ENCODE assay signal across 21 mouse cellular contexts in genomic region chr7:105562317-105562716, GRCm38 (mm10). TPM values are rescaled to one million over a fixed set of nuclear protein-coding genes. Genes with fewer than 3 reads are reported as not detected.
A peak's percentile ranks its signal among the peaks of the same experiment; 100 is the strongest.
DNase-seq lines count a peak whose midpoint lies in the region; ATAC-seq lines count a peak whose summit lies in the region.
"Had no signal": no experiment of that assay in that cellular context is flagged by ENCODE, and none has a peak within 500 bp of the region (broad histone marks: within the 10 kb centered on the region; RNA-seq: fewer than 3 reads in every experiment).

No protein-coding gene starts in this region.

- no peak overlapping the region for H3K9ac ChIP-seq in neural tube, embryonic 15.5 days (replicated peaks)
- H3K9ac ChIP-seq: embryonic facial prominence, embryonic 12.5 days; embryonic facial prominence, embryonic 15.5 days; hindbrain, embryonic 13.5 days had no signal

- H3K4me2 ChIP-seq in neural tube, embryonic 15.5 days: no peak overlapping the region
- H3K4me2 ChIP-seq: embryonic facial prominence, embryonic 12.5 days; embryonic facial prominence, embryonic 15.5 days; heart, embryonic 11.5 days; hindbrain, embryonic 13.5 days had no signal

- WGBS in neural tube, embryonic 15.5 days: 93% methylated on average over 3 of the region's 3 CpGs

- ATAC-seq in common myeloid progenitor, adult 5-6 weeks (replicated peaks; ENCODE audit: low read depth, poor library complexity, severe bottlenecking): peak; percentile 59
- peak; percentile 58 for ATAC-seq in megakaryocyte, adult 5-6 weeks (ENCODE audit: poor library complexity, severe bottlenecking)
- ATAC-seq in megakaryocyte-erythroid progenitor cell, adult 5-6 weeks (replicated peaks; ENCODE audit: low FRiP score, low TSS enrichment, poor library complexity, severe bottlenecking): no peak
- no peak for ATAC-seq in neural tube, embryonic 15.5 days (ENCODE audit: low FRiP score)
- ATAC-seq: forebrain, embryonic 14.5 days; hindbrain, embryonic 16.5 days; Patski had no signal

- H3K4me3 ChIP-seq in neural tube, embryonic 15.5 days (replicated peaks): no peak overlapping the region
- H3K4me3 ChIP-seq: embryonic facial prominence, embryonic 12.5 days; embryonic facial prominence, embryonic 15.5 days; hindbrain, embryonic 10.5 days; hindbrain, embryonic 13.5 days had no signal

- H3K27me3 ChIP-seq in neural tube, embryonic 15.5 days (replicated peaks): no peaks in the 10 kb centered on the region
- H3K27me3 ChIP-seq: embryonic facial prominence, embryonic 12.5 days; embryonic facial prominence, embryonic 15.5 days; hindbrain, embryonic 13.5 days; Patski had no signal

- no peaks in the 10 kb centered on the region for H3K9me3 ChIP-seq in neural tube, embryonic 15.5 days (replicated peaks)
- H3K9me3 ChIP-seq: embryonic facial prominence, embryonic 12.5 days; embryonic facial prominence, embryonic 15.5 days; hindbrain, embryonic 10.5 days; hindbrain, embryonic 13.5 days had no signal

- peaks cover 76% of the 10 kb centered on the region for H3K36me3 ChIP-seq in neural tube, embryonic 15.5 days

- H3K27ac ChIP-seq in neural tube, embryonic 15.5 days (replicated peaks): no peak overlapping the region
- H3K27ac ChIP-seq: embryonic facial prominence, embryonic 12.5 days; embryonic facial prominence, embryonic 15.5 days; hindbrain, embryonic 10.5 days; hindbrain, embryonic 13.5 days had no signal

- no peaks in the 10 kb centered on the region for H3K4me1 ChIP-seq in neural tube, embryonic 15.5 days
- H3K4me1 ChIP-seq: embryonic facial prominence, embryonic 12.5 days; embryonic facial prominence, embryonic 15.5 days; hindbrain, embryonic 10.5 days; hindbrain, embryonic 13.5 days had no signal

- DNase-seq in right cerebral cortex, postnatal 25 days: peak; percentile 2
- no peak for DNase-seq in right cerebral cortex, postnatal 10 days (ENCODE audit: low spot score in 2 of 2)
- no peak for DNase-seq in spleen, adult 18-20 months
- DNase-seq: adrenal gland, postnatal 10 days; adrenal gland, postnatal 36 days; gastrocnemius, postnatal 25 days had no signal

RNA-seq across cellular contexts. Expression of gene Smpd1, which starts 8.2 kb away (rescaled TPM):
- total RNA-seq in common myeloid progenitor, adult 5-6 weeks (2017): 22.7 and 28.7 TPM in 2 replicates
- total RNA-seq in megakaryocyte, adult 5-6 weeks (2015): 25.8 and 26.1 TPM in 2 replicates
- 24.7 and 33.3 TPM in 2 replicates for total RNA-seq in megakaryocyte, adult 5-6 weeks (2017)
- 17.5 and 17.6 TPM in 2 replicates for total RNA-seq in megakaryocyte-erythroid progenitor cell, adult 5-6 weeks (2014; fragmentation: Nextera tagmentation)
- total RNA-seq in megakaryocyte-erythroid progenitor cell, adult 5-6 weeks (2017): 17.1 and 20.1 TPM in 2 replicates
- polyA plus RNA-seq in neural tube, embryonic 15.5 days (2015; fragmentation: Nextera tagmentation; extraction: Ambion mirVana): 83.2 and 91.4 TPM in 2 replicates

RNA-seq across cellular contexts. Expression of gene Apbb1, which starts 19.1 kb away (rescaled TPM):
- total RNA-seq in common myeloid progenitor, adult 5-6 weeks (2017): 0.64 TPM in 1 of 2 replicates, not detected in the other
- total RNA-seq in megakaryocyte, adult 5-6 weeks (2015): 1.6 and 1.9 TPM in 2 replicates
- total RNA-seq in megakaryocyte, adult 5-6 weeks (2017): 3.7 and 9.5 TPM in 2 replicates
- not detected in 2 replicates for total RNA-seq in megakaryocyte-erythroid progenitor cell, adult 5-6 weeks (2014; fragmentation: Nextera tagmentation)
- total RNA-seq in megakaryocyte-erythroid progenitor cell, adult 5-6 weeks (2017): 0.56 TPM in 1 of 2 replicates, not detected in the other
- 248 and 299 TPM in 2 replicates for polyA plus RNA-seq in neural tube, embryonic 15.5 days (2015; fragmentation: Nextera tagmentation; extraction: Ambion mirVana)

RNA-seq across cellular contexts. Expression of gene Hpx, which starts 37.6 kb away (rescaled TPM):
- total RNA-seq in common myeloid progenitor, adult 5-6 weeks (2017): not detected in 2 replicates
- total RNA-seq in megakaryocyte, adult 5-6 weeks (2015): not detected in 2 replicates
- total RNA-seq in megakaryocyte, adult 5-6 weeks (2017): 0.29 TPM in 1 of 2 replicates, not detected in the other
- not detected in 2 replicates for total RNA-seq in megakaryocyte-erythroid progenitor cell, adult 5-6 weeks (2014; fragmentation: Nextera tagmentation)
- not detected in 2 replicates for total RNA-seq in megakaryocyte-erythroid progenitor cell, adult 5-6 weeks (2017)
- polyA plus RNA-seq in neural tube, embryonic 15.5 days (2015; fragmentation: Nextera tagmentation; extraction: Ambion mirVana): 0.36 and 0.59 TPM in 2 replicates
- total RNA-seq: gastrocnemius, postnatal 25 days; heart, postnatal 25 days had no signal
- polyA plus RNA-seq: forebrain, embryonic 11.5 days; forebrain, embryonic 14.5 days; heart, embryonic 14.5 days had no signal

Comparison
In these comparisons a context has a peak if more than half of its experiments do, and no peak if none do; other contexts are left out.
1. ATAC-seq: peak in common myeloid progenitor, adult 5-6 weeks (single experiment) and megakaryocyte, adult 5-6 weeks (single experiment); none in megakaryocyte-erythroid progenitor cell, adult 5-6 weeks (single experiment) and neural tube, embryonic 15.5 days (single experiment).